Mouse (Mus musculus): ENCODE data around the gene Brap.

Brap gene

DNA sequence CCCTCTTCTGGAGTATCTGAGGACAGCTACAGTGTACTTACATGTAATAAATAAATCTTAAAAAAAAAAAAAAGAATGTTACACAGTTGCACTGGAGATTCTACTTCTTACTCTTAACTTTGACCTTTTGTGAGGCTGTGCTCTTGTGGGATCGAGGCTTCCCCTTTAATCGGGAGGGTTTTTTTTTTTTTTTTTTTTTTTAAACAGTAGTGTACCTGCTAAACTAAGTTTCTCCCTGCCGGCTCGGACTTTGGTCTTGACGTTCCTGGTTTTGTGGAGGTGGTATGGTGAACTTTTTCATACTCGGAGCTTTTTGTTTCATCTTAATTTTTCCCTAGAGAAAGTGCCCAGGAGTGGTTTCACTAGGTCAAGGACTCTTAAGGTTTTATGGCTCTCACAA, 54.6 kb downstream of the Brap start:
- no peak for DNase-seq (ENCODE audit: low spot score in 2 of 2)

DNA sequence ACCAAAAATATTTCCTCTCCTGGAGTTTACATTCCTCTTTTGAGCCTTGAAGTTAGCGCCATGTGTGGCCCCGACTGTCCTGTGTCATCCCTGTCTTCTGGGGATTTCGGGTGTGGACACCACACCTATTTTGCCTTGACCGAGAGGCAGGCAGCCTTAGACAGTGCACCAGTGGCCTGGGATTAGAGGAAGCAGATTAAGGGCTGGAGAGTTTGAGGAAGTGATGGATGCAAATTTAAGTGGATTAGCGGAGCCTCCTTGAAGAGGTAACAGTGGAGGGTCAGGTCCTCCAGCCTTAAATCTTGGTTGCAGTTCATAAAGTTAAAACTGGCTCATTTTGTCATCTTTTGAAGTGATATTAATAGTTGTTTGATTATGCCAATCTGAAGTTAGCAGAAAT, 58.1 kb downstream of the Brap start:
- no peak for DNase-seq (ENCODE audit: low spot score in 2 of 2)

- DNase-seq (ENCODE audit: low spot score in 2 of 2) = no peak
Observed at GRCm38 (mm10) chr5:121720888-121721585, 60.7 kb downstream of the Brap start.

GRCm38 (mm10) chr5:121721841-121722240, 61.5 kb downstream of the Brap start:
- DNase-seq (ENCODE audit: low spot score in 2 of 2) = no peak

DNA sequence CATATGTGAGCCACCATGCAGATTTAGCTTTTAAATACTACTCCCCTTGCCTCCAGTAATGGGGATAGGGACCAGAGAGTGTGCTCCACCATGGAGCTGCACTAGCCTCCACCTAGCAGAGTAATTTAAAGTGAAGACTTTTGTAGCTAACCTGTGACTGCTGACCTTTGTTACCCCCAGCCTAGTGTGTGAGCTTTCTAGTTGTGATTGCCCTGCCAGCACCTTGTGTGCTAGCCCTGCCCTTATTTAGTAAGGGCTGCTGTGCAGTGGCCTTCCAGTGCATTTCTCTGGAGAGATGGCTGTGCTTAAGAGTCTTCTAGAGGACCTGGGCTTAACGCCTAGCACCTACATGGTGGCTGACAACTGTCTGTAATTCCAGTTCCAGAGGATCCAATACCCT, 64.3 kb downstream of the Brap start:
- DNase-seq (ENCODE audit: low spot score in 2 of 2) = no peak

DNA sequence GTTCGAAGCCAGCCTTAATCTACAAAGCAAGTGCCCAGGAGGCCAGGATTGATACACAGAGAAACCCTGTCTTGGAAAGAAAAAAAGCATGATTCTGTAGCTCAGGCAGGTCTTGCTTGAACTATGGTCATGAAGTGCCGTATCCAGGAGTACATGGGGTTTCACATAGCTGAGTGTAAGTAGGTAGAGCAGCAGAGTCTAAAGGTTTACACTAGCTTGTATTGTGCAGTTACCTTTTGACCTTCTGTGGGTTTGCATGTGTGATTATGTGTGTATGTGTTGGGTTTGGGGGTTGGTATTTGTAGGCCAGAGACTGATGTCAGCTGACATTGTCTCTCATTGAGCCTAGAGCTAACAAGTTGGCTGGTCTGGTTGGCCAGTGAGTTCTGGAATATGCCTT, 69.7 kb downstream of the Brap start:
- DNase-seq (ENCODE audit: low spot score in 2 of 2) = no peak

- DNase-seq (ENCODE audit: low spot score in 2 of 2) = no peak
Observed at GRCm38 (mm10) chr5:121736641-121737040, 76.3 kb downstream of the Brap start.

Data from right cerebral cortex, postnatal 10 days (tissue).